Mouse (Mus musculus): ENCODE measurements around the gene Gucy2c.

The Gucy2c gene

DNA sequence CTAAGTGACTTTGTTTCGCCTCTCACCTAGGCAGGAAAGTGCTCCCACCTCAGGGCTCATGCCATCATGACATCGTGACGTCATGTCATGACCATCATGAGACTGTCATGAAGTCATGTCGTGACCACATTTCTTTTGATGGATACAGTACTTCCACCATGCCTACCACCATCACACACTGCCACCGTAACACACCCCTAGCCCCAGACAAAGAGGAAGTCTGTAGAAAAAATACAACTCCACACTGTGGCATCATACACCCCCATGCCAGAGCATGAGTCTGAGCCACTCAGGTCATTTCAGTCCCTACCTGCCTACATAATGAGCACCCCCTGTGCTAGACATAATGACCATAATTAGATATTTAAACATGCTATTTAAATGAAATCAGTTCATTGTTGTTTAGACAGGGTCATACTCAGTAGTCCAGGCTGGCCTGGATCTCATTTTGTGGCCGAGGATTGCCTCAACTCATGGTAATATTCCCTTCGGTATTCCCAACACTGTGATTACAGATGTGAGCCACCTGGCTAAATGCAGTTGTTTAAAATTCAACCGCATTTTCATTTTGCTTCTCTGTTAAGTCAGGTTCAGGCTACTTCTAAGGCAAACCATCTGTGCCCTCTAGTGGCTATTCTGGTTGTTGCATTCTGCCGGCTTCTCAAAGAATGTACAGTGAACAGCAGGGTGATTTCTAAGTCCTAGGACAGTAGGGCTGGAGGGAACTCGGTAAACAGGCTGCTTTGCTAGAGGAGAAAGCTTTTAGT lies 39.0 kb downstream of the Gucy2c start:
- CTCF ChIA-PET, result interaction anchor here (1.1 to 1.4 kb wide), 2 partner anchors 108 to 122 kb away, joined by 3 to 4 read pairs; no protein-coding TSS in a partner anchor

GRCm38 (mm10) chr6:136741281-136741680 lies 40.3 kb downstream of the Gucy2c start:
- CTCF ChIA-PET, result interaction anchor here (0.5 to 1.2 kb wide), 5 partner anchors 18 to 277 kb away, joined by 3 to 7 read pairs (median 4); no protein-coding TSS in a partner anchor

DNA sequence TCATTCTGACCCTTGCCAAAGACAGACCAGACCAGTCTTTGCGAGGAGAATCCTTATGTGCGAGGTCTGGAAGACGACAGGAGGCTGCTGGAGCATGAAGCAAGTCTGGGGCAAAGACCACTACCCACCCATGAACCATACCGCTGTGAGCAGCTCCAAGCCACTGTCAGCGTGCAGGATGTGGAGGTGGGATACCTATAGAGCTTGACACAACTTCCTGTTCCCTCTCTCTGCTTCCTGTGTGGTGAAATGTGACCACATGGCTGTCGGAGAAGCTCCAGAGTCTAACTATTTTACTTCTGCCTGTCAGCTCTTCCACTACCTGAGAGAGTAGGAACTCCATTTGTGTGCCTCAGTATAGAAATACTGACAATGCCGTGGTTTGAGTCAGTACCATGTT lies 45.8 kb downstream of the Gucy2c start:
- CTCF ChIA-PET, result no interaction called here

- CTCF ChIA-PET, result no interaction called here
Measured at GRCm38 (mm10) chr6:136728144-136728543, 53.4 kb downstream of the Gucy2c start.

DNA sequence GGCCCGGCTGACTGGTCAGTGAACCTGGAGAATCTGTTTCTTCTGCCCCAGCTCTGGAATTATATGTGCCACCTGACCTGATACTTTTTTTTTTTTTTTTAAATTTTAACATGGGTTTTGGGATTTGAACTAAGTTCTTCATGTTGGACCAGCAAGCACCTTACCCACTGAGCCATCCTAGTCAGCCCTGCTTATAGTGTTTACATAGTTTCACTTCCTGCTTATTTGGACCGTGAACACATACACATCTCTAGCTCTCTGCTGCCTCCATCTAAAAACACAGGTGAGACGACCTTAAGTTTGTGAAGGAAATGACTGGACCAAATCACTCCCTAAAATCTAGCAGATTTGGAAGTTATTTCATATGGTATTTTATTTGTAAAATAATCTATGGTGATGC lies 58.4 kb downstream of the Gucy2c start:
- CTCF ChIA-PET, result interaction anchor here (0.7 kb wide), 1 partner anchor 12 kb away, joined by 4 read pairs; no protein-coding TSS in a partner anchor

- CTCF ChIA-PET, result no interaction called here
Measured at GRCm38 (mm10) chr6:136722565-136722964, 59.0 kb downstream of the Gucy2c start.

GRCm38 (mm10) chr6:136721925-136722324 lies 59.6 kb downstream of the Gucy2c start:
- CTCF ChIA-PET, result interaction anchor here (1.1 kb wide), 1 partner anchor 38 kb away, joined by 4 read pairs; no protein-coding TSS in a partner anchor

- CTCF ChIA-PET, result no interaction called here
Measured at GRCm38 (mm10) chr6:136720436-136720835, 61.1 kb downstream of the Gucy2c start.

GRCm38 (mm10) chr6:136715881-136716431 lies 65.6 kb downstream of the Gucy2c start:
- CTCF ChIA-PET, result interaction anchor here (0.7 kb wide), 2 partner anchors 264 to 999 kb away, joined by 3 to 4 read pairs; no protein-coding TSS in a partner anchor

DNA sequence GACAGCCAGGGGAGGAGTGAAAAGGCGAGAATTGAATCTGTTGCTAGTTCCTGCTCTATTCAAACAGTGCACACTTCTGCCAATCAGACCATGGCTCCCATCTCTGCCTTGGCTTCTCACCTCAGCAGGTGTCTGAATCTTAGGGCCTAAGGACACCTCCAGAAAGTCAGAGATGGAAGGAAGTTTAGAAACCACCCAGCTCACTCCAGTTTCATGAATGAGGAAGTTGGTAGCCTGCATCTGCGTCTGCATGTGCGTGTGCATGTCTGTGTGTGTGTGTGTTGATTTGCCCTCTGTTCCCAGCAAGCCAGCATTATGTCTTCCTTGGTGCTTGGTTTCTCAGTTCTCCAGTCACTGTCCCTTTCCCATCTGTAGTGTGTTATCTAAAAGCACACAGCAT lies 67.5 kb downstream of the Gucy2c start:
- CTCF ChIA-PET, result no interaction called here

DNA sequence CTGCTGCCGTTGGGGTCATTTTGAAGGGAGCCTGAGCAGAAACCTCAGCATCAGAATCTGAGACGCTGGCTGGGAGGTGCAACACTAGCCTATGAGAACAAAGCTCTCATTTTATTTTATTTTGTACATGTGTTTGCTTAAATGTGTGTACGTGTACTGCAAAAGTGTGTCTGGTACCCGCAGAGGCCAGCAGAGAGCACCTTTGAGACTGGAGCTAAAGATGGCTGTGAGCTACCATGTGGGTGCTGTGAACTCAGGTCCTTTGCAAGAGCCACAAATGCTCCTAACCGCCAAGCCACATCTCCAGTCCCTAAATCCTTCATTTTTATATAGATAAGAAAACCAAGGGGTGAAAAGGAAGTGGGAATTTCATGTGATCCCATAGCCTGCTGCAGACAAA lies 71.2 kb downstream of the Gucy2c start:
- CTCF ChIA-PET, result no interaction called here

- CTCF ChIA-PET, result no interaction called here
Measured at GRCm38 (mm10) chr6:136708597-136708996, 73.0 kb downstream of the Gucy2c start.

GRCm38 (mm10) chr6:136701878-136702277 lies 79.7 kb downstream of the Gucy2c start:
- CTCF ChIA-PET, result no interaction called here

- CTCF ChIA-PET, result no interaction called here
Measured at GRCm38 (mm10) chr6:136701185-136701584, 80.4 kb downstream of the Gucy2c start.

DNA sequence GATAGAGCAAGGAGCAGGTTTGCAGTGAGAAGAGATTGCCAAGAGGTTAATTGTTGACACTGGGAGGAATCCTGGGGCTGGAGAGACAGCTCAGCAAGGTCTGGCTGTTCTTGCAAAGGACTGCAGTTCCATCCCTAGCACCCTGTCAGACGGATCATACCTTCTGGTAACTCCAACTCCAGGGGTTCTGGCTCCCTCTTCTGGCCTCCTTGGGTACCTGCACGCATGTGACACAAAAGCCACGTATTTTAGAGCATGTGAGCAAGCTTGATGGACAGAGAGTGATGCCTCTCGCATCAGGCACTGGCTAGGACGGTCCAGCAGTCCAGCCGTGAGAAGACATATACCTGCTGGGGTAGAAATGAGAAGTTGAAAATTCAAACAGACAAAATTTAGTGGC lies 90.3 kb downstream of the Gucy2c start:
- CTCF ChIA-PET, result interaction anchor here (0.6 to 1.4 kb wide), 2 partner anchors 71 to 328 kb away, joined by 3 read pairs; no protein-coding TSS in a partner anchor

GRCm38 (mm10) chr6:136690527-136690926 lies 91.0 kb downstream of the Gucy2c start:
- CTCF ChIA-PET, result no interaction called here

DNA sequence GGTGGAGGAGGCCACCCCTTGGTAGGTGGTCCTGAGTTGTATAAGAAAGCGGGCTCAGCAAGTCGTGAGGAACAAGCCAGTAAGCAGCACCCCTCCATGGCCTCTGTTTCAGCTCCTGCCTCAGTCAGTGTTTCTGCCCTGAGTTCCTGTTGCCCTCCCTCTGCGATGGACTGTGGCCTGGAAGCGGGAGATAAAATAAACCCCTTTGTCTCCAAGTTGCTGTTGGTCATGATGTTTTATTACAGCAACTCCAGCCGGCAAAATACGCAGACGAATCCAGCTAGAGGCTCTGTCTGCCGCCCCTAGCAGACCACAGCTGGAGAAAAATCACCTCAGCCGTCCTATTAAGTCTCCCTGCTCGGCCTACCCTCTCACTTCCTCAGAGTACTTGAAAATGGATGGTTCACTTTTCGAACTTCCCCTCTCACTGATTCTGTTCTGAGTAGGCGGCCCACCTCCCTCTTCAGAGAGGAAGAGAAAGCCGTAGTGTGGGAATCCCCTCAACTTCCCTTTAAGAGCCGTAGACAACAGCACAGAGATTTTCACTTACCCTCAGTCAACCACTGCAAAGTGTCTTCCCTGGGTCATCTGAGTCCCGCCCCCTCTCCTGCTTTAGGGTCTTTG lies 91.7 kb downstream of the Gucy2c start:
- CTCF ChIA-PET, result interaction anchor here (1.3 kb wide), 1 partner anchor 36 kb away, joined by 3 read pairs; no protein-coding TSS in a partner anchor

- CTCF ChIA-PET, result no interaction called here
Measured at GRCm38 (mm10) chr6:136685433-136685832, 96.1 kb downstream of the Gucy2c start.

DNA sequence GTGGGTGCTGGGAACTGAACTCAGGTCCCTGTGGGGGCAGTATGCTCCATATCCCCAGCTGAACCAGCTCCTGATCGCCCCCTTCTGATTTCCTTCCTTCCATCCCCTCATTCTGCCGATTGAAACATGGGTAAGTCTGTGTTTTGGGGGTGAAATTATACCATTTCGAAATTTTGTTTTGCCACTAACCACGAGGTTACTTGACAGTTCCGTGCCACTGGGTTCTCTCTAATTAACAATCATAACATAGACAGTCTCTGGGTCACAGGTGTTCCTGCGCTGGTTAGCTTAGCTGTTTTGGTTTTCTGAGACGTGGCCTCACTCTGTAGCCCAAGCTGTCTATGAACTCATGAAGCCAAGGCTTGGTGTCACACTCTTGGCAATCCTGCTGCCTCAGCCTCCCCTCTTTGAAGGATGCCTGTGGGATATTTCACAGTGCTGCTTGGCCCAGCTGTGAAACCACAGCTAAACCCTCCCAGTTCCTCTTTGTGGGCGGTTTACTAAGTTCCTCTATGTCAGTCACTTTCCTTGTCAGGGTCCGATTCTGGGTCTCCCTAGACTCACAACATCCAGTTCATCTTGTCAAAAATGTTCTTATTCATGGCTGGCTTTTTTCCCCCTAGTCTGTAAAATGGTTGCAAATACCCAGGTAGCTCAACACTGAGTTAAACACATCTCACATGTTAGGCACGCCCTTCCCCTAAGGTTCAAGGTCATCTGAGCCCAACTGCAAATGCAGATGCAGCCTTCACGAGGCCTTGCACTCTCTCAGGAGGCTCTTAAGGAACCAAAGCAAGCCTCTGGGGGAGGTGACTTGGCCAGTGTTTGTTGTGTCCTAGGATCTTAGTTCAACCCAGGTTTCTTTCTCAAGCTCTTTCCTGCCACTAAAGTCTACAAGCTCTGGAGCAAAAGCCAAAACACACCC lies 97.9 kb downstream of the Gucy2c start:
- CTCF ChIA-PET, result interaction anchor here (1.2 kb wide), 1 partner anchor 38 kb away, joined by 4 read pairs; no protein-coding TSS in a partner anchor

DNA sequence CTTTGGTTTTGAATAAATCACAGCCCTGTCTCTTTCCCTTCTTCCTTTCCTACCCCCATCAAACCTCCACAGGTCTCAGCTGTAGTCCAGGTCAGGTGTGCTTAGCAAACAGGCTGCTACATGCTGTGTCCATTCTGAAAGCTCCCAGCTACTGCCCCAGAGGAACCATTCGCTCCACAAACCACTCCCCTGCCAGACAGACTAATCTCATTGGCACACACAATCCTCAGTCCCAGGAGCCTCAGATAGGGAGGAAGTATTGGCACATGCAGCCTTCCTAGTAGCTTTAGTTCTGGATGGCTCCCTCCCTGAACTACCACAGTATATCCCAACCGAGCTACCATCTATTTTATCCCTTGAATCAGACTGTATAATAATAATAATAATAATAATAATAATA lies 102.2 kb downstream of the Gucy2c start:
- CTCF ChIA-PET, result interaction anchor here (0.5 to 1.5 kb wide), 4 partner anchors 24 to 39 kb away, joined by 3 to 9 read pairs (median 4); no protein-coding TSS in a partner anchor

DNA sequence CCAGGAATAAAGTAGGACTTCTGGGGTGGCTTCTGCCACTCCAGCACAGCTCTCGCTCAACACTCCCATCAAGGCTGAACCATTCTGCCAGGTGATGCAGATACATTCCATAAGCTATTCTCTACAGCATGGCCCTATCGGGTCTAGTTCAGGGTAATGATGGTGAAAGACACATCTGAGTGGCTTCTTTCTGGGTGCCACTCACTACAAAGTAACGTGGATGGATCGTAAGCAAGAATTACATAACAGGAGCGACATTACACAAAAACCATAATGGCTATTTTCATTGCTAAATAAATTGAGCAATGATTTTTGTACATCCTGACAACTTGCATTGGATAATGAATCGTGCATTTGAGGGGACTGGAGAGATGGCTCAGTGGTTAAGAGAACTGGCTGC lies 106.6 kb downstream of the Gucy2c start:
- CTCF ChIA-PET, result no interaction called here
